Mouse (Mus musculus) forebrain, embryonic 16.5 days (tissue): ENCODE data around the gene Ptchd3. TPM values are rescaled to one million over a fixed set of nuclear protein-coding genes. Genes with fewer than 3 reads are reported as not detected.

Source experiments
- ATAC-seq: fragments of 200-750 bp; cut with Nextera tagmentation; 2 replicates; pipeline ENCODE4 v1.8.0; 2017; ENCODE audit warnings: mild to moderate bottlenecking, moderate library complexity
- H3K27ac ChIP-seq: fragments of 300-500 bp; sonication (generic); 2 replicates; pipeline ENCODE4 v1.5.1; 2014; ENCODE audit warnings: low read length, control low read depth
- H3K27me3 ChIP-seq: fragments of 300-500 bp; sonication (generic); replicated peaks from 2 replicates; pipeline ENCODE4 v1.6.1; 2014; ENCODE audit warnings: low read length; ENCODE audit not compliant: control insufficient read depth, insufficient read depth
- H3K36me3 ChIP-seq: fragments of 300-500 bp; sonication (generic); 2 replicates; pipeline ENCODE4 v1.6.1; 2014; ENCODE audit not compliant: control insufficient read depth, insufficient read depth
- H3K4me1 ChIP-seq: fragments of 300-500 bp; sonication (generic); replicated peaks from 2 replicates; pipeline ENCODE4 v1.6.1; 2014; ENCODE audit warnings: low read length; ENCODE audit not compliant: control insufficient read depth, insufficient read depth
- H3K4me2 ChIP-seq: fragments of 300-500 bp; sonication (generic); 2 replicates; pipeline ENCODE4 v1.6.1; 2014; ENCODE audit warnings: mild to moderate bottlenecking, low read length, control low read depth
- H3K4me3 ChIP-seq: fragments of 300-500 bp; sonication (generic); replicated peaks from 2 replicates; pipeline ENCODE4 v1.5.1; 2014; ENCODE audit warnings: mild to moderate bottlenecking, low read length, control low read depth
- H3K9ac ChIP-seq: fragments of 300-500 bp; sonication (generic); replicated peaks from 2 replicates; pipeline ENCODE4 v1.6.1; 2014; ENCODE audit warnings: low read depth, low read length, control low read depth
- H3K9me3 ChIP-seq: fragments of 300-500 bp; sonication (generic); 2 replicates; pipeline ENCODE4 v1.6.1; 2016; ENCODE audit warnings: low read length; ENCODE audit not compliant: control insufficient read depth
- WGBS: fragments of 180-500 bp; shearing (Covaris S2); extraction: QIAGEN DNeasy Blood & Tissue Kit; methylation state at CpG from one replicate; pipeline ENCODE4 v1.1.7; 2014; 5-methylcytosine and 5-hydroxymethylcytosine counted together
- polyA plus RNA-seq: library from polyadenylated mRNA; unstranded; fragments of >200 nt; fragmentation: Nextera tagmentation; extraction: Ambion mirVana; gene quantifications from 2 replicates; pipeline ENCODE4 v1.2.1, GENCODE M21; 2015

The Ptchd3 gene
- polyA plus RNA-seq: not detected in 2 replicates

DNA sequence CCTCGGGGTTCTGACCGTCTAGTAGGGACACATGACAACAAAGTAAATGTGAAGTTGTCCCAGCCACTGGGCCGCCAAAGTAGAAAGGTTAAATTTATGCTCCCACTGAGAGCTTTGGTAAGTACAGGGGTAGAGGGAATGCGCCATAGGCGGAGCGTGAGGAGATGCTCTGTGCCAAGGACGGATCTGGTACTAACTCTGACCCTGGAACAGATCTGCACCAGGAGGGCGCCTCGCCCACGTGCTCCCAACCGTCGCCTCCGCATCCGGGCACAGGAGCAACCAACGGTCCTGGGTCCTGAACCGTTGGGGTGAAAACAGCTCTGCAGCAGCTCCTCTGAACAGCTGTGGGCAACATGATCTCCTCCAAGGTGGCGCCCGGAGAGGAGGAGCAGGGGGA is at the start of gene Ptchd3:
Gene Ptchd3, plus strand, starts transcription at position 301 of the 400 bp plus-strand sequence.
- Histone ChIP-seq H3K4me3 (no peak within 1 kb of the TSS), H3K27ac (no peak within 1 kb of the TSS), H3K9me3 (no peaks in the 10 kb centered on the region), H3K4me2 (no peak within 1 kb of the TSS), H3K36me3 (no peaks in the 10 kb centered on the region), H3K27me3 (no peaks in the 10 kb centered on the region; the same call in 1 of the 2 replicates), H3K4me1 (no peaks in the 10 kb centered on the region), H3K9ac (no peak within 1 kb of the TSS)
- 73% methylated on average over 18 of the region's 18 CpGs for WGBS
- ATAC-seq: no peak

DNA sequence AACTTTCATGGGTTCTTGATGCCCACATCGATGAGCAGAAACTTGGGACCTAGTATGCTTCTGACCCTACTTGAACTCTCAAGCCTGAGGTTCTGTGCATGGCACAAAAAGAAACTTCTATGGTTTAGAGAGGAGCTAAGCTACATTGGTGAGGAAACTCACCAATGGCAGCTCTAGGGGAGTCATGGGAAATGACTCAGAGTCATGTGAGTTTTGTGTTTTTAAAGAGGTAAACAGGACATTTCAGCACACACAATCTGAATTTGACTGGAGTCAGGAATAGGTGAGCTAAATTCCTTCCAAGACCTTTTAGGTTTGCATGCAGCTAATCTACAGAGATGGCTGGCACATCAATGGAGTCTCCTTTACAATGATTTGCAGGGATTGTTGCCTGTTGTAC is 48.2 kb upstream of the Ptchd3 start:
- WGBS: 82% methylated on average over 1 of the region's 1 CpGs
- H3K4me3 ChIP-seq: no peak overlapping the region
- H3K4me2 ChIP-seq: no peak overlapping the region
- H3K9me3 ChIP-seq: no peaks in the 10 kb centered on the region
- no peak for ATAC-seq
- H3K27ac ChIP-seq: no peak overlapping the region
- no peak overlapping the region for H3K9ac ChIP-seq
- no peaks in the 10 kb centered on the region for H3K4me1 ChIP-seq
- H3K27me3 ChIP-seq: no peaks in the 10 kb centered on the region
- no peaks in the 10 kb centered on the region for H3K36me3 ChIP-seq

DNA sequence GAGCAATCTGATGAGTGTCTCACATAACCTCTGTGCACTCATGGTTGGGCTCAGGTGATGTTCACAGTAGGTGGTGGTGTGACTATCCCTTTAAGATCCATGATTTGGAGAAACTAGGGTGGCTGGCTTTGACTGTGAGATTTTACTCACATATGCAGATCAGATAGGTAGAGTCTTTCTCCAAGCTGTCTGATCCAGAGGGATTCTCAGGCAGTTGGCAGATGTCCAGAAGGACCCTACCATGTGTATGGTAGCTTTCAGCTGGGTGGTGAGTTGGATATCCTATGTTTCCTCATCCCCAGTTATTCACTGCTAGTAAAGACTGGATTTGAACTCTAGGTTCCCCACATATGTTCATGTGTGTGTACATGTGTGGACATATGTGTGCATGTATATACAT is 42.6 kb upstream of the Ptchd3 start:
- no peak for ATAC-seq
- H3K4me2 ChIP-seq: no peak overlapping the region
- H3K9me3 ChIP-seq: no peaks in the 10 kb centered on the region
- H3K4me3 ChIP-seq: no peak overlapping the region
- no peaks in the 10 kb centered on the region for H3K27me3 ChIP-seq
- no peaks in the 10 kb centered on the region for H3K4me1 ChIP-seq
- no peaks in the 10 kb centered on the region for H3K36me3 ChIP-seq
- H3K27ac ChIP-seq: no peak overlapping the region
- no peak overlapping the region for H3K9ac ChIP-seq

DNA sequence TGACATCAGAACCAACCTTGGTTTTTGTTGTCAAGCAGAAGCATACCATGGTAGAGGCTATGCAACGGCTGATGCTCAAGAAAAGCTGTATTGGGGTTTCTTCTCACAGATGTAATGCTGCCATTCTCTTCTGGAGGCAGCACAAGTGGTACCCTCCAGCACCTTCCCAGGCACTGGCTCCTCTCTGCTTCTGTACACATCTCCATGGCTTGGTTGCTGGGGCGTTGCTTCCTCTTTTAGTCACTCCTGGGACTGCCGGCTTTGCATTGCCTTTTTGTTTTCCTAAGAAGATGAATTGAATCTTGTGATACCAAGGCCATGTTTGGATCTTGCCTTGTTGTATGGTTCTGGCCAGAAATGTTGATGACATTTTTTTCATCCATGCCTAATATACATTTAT is 40.5 kb upstream of the Ptchd3 start:
- no peak overlapping the region for H3K4me3 ChIP-seq
- H3K9ac ChIP-seq: no peak overlapping the region
- 86% methylated on average over 3 of the region's 3 CpGs for WGBS
- H3K9me3 ChIP-seq: no peaks in the 10 kb centered on the region
- ATAC-seq: no peak
- no peak overlapping the region for H3K27ac ChIP-seq
- H3K4me2 ChIP-seq: no peak overlapping the region
- no peaks in the 10 kb centered on the region for H3K27me3 ChIP-seq
- H3K36me3 ChIP-seq: no peaks in the 10 kb centered on the region
- H3K4me1 ChIP-seq: no peaks in the 10 kb centered on the region

DNA sequence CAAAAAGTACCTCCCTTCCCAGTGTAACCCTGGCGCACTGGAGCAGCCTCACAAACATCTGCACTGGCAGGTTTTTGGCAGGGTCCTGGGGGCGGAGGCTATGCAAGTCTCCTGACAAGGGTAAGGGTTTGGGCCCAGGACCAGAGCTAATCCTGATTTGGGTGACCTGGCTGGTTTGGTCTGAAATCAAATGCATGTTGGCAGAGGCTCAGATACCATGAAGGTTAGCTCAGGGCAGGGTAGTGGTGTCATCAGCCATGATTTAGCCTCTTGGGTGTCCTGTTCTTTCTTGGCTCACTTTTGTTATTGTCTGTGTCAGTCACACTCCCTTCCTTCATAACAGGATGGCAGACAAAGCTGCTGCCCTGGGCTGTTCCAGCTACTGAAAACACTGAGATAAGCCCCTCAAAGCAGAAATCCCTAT is 39.4 kb upstream of the Ptchd3 start:
- H3K36me3 ChIP-seq: no peaks in the 10 kb centered on the region
- H3K4me3 ChIP-seq: no peak overlapping the region
- no peaks in the 10 kb centered on the region for H3K9me3 ChIP-seq
- ATAC-seq: no peak
- H3K27ac ChIP-seq: no peak overlapping the region
- H3K4me2 ChIP-seq: no peak overlapping the region
- H3K9ac ChIP-seq: no peak overlapping the region
- no peaks in the 10 kb centered on the region for H3K4me1 ChIP-seq
- WGBS: 80% methylated on average over 2 of the region's 2 CpGs
- no peaks in the 10 kb centered on the region for H3K27me3 ChIP-seq

DNA sequence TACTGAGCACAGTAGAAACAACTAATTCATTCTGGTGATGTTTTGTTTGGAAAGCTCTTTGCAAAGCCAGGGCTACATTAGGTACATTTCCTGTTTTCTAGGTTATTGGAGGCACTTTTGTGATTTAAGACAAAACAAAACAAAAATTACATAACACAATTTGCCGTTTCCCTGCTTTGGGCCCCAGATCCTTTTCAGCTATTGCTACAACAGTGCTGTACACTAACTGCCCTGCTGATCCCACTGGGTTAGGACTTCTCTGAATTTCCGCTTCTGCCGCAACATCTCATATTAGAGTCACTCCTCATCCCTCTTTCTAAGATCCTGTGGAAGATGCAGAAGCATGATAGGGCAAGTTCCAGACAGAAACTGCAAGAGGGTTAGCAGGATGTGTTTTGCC is 38.6 kb upstream of the Ptchd3 start:
- Histone ChIP-seq H3K4me2 (no peak overlapping the region), H3K36me3 (no peaks in the 10 kb centered on the region), H3K4me3 (no peak overlapping the region), H3K27ac (no peak overlapping the region), H3K9me3 (no peaks in the 10 kb centered on the region), H3K27me3 (no peaks in the 10 kb centered on the region), H3K9ac (no peak overlapping the region), H3K4me1 (no peaks in the 10 kb centered on the region)
- 84% methylated on average over 3 of the region's 3 CpGs for WGBS
- no peak for ATAC-seq

DNA sequence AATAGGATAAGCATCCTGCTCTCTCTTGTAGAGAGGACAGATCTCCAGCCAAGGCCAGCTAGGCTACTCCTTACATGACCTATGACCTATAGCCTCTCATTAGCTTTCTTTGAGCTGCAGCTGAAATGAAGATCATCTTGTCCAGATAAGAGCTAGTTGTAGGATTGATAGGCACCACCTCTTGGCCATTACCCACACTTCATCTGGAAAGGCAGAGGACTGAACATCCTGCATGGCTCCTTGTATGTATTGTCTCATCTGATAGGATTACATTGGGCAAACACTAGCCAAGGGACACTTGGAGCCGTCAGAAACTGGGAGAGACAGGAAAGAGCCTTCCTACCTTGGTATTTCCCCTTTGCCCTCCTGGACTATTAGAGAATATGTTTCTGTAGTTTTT is 38.1 kb upstream of the Ptchd3 start:
- Histone ChIP-seq H3K4me2 (no peak overlapping the region), H3K9me3 (no peaks in the 10 kb centered on the region), H3K4me3 (no peak overlapping the region), H3K9ac (no peak overlapping the region), H3K27me3 (no peaks in the 10 kb centered on the region), H3K4me1 (no peaks in the 10 kb centered on the region), H3K27ac (no peak overlapping the region), H3K36me3 (no peaks in the 10 kb centered on the region)
- WGBS: 80% methylated on average over 1 of the region's 1 CpGs
- no peak for ATAC-seq

DNA sequence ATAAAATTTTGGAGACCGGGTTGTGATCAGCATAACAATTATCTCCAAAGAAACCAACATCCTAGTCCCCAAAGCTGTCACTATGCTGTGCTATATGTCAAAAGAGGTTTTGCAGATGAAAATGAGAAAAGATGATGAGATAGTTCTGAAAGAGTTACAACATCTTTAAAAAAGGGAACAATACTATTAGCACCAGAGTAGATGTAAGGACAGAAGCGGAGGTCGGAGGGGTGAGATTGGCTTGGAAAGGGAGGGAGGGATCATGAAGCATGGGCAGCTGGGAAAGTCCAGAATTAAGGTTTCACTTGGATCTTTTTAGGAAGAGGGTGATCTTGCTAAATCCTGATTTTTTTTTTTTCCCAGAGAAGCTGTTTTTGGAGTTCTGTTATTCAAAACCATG is 36.5 kb upstream of the Ptchd3 start:
- WGBS: 95% methylated on average over 3 of the region's 3 CpGs
- Histone ChIP-seq H3K9me3 (no peaks in the 10 kb centered on the region), H3K4me1 (no peaks in the 10 kb centered on the region), H3K27ac (no peak overlapping the region), H3K36me3 (no peaks in the 10 kb centered on the region), H3K9ac (no peak overlapping the region), H3K4me2 (no peak overlapping the region), H3K27me3 (no peaks in the 10 kb centered on the region), H3K4me3 (no peak overlapping the region)
- ATAC-seq: no peak

DNA sequence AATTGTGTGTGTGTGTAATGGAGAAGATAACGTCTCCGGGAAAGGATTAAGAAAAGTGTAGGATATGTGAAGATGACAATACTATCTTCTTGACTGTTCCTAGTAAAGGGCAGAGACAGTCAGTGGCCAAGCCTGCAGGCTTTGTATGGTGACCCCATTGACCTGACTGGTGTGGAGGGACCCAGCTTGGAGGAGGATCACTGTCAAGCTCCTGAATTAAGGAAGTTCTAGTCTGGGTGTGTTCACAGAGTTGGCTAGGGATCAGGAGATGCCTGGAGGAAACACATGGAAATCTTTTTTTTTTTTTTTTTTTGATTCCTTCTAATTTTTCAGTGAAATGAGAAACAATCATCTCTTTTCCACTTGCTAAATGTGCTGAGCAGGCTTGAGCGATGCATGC is 35.9 kb upstream of the Ptchd3 start:
- Histone ChIP-seq H3K27me3 (no peaks in the 10 kb centered on the region), H3K9me3 (no peaks in the 10 kb centered on the region), H3K9ac (no peak overlapping the region), H3K36me3 (no peaks in the 10 kb centered on the region), H3K4me3 (no peak overlapping the region), H3K4me2 (no peak overlapping the region), H3K27ac (no peak overlapping the region), H3K4me1 (no peaks in the 10 kb centered on the region)
- WGBS: 95% methylated on average over 3 of the region's 3 CpGs
- no peak for ATAC-seq

DNA sequence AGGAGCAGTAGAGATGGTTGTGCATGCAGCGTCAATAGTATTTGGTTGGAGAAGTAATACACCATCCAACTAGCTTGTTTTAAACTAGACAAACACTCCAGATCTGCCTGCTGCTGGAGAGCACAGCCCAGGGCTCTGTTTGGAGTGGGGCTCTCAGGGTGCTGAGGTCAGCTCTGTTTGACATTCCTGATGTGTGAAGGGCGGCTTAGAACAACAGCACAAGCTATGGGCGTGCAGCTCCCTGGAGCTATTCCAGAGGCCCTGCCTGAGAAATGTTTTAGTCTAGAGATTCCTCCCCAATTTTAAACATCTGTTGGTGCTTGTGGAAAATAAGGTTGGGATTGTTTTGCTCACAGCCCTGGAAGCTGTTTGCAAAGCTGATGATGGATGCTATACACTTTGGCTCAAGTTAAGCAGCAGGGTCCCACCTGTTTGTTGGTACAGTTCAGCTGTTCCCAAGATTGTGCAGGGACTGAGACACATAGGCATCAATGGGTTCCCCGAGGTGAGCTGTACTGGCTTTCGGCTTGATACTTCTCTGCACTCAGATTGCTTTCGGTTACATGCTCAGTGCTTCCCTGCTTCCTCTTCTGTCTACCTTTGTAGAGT is 35.4 kb upstream of the Ptchd3 start:
- WGBS: 70% methylated on average over 6 of the region's 6 CpGs
- no peak overlapping the region for H3K9ac ChIP-seq

More for the DNA sequence above, 35.4 kb upstream of the Ptchd3 start:
- Histone ChIP-seq H3K4me2 (no peak overlapping the region), H3K4me3 (no peak overlapping the region), H3K36me3 (no peaks in the 10 kb centered on the region), H3K27me3 (no peaks in the 10 kb centered on the region), H3K27ac (no peak overlapping the region), H3K9me3 (no peaks in the 10 kb centered on the region), H3K4me1 (no peaks in the 10 kb centered on the region)
- ATAC-seq: no peak
